Mouse (Mus musculus) common myeloid progenitor, adult 5-6 weeks (primary cell): ENCODE measurements around the gene Crip1. TPM values are rescaled to one million over a fixed set of nuclear protein-coding genes. Genes with fewer than 3 reads are reported as not detected.

Experiments used
- ATAC-seq: replicated peaks from 2 replicates; pipeline ENCODE4 v1.8.0; 2016; ENCODE audit warnings: low read depth, mild to moderate bottlenecking, moderate TSS enrichment, inconsistent platforms; ENCODE audit not compliant: poor library complexity, severe bottlenecking
- total RNA-seq: library from RNA; stranded (forward); fragments of 200-1000, 187-1606 nt; gene quantifications from 2 replicates; pipeline ENCODE4 v1.2.3, GENCODE M21; 2017

The Crip1 gene
- total RNA-seq, 1 experiment from 2014 or later: 337 TPM

DNA sequence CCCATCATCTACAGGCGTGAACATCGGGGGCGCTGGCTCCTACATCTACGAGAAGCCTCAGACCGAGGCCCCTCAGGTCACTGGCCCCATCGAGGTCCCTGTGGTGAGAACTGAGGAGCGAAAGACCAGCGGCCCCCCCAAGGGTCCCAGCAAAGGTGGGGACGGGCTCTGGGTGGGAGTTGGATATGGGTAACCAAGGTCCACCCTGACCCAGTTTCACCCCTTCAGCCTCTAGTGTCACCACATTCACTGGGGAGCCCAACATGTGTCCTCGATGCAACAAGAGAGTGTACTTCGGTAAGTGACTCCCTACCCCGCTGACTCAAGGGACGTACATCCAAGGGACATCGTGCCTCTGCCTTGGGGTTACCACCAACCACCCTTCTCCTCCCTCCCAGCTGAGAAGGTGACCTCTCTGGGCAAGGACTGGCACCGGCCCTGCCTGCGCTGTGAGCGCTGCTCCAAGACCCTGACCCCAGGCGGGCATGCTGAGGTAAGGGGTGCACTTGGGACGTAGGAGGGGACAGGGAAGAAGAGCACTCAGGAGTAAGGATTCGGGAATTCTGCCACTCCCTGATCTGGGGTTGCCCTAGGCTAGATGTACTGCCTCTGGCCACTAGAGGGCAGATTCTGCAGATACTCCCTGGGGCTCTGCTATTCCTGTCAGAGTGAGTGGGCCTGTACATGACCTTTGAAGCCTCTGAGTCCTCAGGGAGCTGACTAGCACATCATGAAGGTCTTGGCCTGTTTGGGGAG is 1.9 kb upstream of the Crip1 start:
- ATAC-seq: no peak

DNA sequence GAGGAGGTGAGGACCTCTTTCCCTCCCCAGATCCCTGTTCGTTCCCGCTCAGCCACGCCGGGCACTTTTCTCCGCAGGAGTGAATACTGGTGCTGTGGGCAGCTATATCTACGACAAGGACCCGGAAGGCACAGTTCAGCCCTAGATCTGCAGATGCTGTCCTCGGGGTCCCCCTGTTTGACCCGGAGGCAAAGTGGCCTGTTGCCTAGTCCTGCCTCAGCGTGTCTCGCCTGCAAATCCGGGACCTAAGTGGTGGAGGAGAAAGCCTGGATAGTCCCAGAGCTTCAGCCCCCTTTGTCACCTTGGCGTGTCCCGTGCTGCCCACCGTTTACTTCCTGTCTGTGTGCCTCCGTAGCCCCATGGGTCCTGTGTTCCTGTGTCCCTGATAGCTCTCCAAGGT is 1.2 kb upstream of the Crip1 start:
- ATAC-seq: no peak

DNA sequence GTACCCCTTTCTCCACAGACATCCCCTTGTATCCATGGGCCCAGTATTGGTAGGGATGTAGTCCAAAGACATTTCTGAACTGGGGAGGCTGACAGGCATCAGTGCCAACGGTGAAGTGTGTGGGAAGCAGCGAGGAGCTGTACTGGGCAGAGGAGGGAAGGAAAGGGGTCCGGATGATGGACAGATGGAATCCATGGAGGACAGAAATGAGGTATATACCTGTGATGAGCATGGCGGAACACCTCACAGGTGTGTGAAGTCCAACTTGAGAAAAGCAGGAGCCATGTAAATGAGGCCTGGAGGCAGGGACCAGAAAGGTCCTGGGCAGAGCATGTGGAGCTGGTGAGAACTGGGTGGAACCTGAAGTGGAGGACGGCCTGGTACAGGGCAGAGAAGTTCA is 525 bp upstream of the Crip1 start:
- no peak for ATAC-seq

DNA sequence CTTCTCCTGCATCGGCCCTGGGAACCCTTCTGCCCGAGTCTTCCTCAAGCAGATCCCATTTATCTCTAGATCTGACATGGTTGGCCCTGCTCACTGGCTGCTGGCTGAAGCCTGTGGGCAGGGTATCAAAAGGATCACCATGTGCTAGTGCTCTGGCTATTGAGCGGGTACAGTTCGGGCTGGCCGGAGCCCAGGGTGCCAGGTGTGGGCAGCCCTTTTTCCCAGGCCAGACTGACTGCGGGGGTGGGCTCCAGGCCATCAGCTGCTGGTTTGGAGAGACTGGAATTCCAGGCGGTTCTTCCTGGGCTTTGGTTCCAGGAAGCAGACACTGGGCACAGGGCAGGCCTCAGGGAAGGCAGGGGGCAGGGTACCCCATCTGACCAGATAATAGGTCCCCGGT is 1.4 kb downstream of the Crip1 start:
- ATAC-seq: no peak

DNA sequence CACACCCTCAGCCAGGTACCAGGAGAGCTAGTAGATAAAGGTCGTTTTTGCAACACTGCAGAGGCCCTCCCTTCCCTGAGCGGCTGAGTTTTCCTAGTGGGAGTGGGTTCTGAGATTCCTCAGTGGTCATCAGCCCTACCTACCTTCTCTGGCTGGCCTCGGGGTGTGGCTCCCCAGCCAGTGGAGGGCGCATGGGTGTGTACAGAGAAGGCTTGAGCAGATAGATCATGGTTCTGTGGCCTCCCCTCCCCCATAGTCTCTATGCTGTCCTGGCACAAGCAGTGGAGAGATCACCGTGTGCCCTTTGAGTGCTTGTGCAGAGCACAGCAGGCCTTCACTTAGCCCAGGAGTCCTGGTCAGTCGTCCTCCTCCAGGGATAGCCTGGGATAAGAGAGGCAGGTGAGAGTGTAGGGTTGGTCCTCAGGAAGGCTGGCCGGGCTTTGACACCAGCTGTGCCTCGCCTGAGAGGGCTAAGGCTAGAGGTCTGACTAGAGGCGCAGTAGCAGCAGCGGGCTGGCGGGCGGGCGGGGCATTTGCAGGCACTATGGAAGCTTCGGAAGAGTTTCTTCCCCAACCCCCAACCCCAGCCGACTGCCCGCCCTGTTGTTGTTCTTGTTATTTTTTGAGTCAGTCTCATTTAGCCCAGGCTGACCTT is 2.4 kb downstream of the Crip1 start:
- ATAC-seq: no peak

DNA sequence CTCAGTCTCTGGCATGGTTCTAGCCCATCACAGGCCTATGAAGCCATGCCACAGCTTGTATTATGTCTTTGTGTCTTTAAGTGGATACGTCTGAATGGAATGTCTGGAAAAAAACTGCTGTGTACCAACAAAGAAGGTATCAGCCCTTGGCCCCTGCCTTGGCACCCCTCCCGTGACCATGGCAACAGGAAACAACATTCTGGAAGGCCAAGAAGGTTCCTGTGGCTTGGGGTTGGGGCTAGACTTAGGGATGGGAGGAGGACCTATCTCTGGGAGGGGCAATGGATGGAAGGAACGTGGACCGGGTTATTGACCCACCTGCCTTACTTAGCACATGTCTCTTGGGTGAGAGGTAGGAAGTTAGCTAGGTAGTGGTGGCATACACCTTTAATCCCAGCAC is 3.2 kb downstream of the Crip1 start:
- ATAC-seq: no peak

DNA sequence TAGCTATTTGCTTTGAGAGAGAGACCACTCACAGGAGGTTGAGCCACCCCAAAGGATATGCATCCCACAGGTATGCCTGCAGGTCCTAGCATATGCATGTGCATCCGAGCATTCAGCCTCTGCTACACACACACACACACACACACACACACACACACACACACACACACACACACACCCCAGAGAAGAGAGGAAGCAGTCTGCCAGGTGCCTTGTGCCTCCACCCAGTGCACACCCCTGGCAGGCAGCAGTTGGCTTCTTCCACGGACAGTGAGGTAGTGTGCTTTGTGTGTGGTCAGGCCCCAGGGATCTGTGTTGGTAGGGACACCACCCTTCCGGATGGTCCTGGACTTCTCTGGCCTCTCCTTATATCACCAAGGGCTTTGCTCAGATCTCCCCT is 3.8 kb downstream of the Crip1 start:
- ATAC-seq: no peak

DNA sequence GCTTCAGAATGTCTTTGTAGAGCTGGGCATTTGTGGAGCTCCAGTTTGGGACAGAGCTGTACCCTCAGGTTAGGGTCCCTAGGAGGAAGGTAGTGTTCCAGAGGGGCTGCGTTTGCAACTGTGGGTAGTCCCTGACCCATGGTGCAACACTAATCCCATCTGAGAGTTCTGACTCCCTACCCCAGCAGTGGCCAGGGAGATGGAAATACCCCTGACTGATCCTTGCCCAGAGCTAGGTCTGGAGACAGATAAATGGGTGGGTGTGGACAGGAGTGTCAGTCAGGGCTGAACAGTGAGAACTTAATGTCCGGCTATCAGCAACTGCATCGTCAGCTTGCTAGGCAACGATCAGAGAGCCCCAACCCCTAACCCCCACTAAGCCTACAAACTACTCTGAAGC is 4.5 kb downstream of the Crip1 start:
- no peak for ATAC-seq

DNA sequence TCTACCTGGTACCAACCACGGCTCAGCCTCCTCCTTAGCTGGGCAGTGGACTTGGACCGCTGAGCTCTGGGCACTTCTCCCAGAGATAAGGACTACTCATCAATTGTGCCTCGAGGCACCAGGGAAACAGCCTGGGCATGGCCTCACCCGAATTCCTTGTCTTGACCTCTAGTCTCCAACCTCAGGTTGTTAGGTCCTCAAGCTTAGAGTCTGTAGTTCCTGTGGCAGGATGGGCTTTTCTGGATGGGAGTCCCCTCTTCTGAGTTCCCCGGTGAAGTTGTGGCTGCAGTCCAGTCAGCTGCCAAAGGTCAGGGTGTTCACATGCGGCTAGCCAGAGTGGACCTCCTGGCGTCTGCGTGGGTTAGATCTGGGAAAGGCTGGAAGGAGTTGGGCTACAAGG is 4.9 kb downstream of the Crip1 start:
- no peak for ATAC-seq

DNA sequence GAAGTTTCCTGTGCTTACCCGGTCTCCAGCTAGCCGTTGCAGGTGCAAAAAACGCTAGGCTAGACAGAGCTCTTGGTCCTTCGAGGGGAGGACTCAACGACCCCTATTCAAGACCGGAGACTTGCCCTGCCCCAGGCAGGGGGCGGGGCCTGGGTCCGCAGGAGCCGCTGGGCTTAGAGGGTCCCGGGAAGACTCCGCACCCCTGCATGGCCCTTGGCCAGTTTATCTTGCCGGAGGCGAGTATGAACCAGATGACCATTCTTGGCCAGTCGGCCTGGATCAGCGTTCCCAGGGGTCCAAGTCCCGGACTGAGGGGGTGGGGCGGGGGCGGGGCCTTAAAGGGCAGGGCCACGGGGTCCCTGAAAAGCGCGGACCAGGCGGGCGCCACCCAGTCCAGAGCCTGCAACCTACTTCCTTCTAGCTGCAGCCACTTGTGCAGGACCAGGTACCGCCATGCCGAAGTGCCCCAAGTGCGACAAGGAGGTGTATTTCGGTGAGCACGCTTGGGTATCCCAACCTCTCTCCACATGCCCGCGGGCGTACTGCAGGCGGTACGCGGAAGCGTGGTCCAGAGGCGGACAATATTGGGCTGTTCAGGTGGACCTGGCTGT is 5.7 kb downstream of the Crip1 start:
- peak; percentile 9 for ATAC-seq

DNA sequence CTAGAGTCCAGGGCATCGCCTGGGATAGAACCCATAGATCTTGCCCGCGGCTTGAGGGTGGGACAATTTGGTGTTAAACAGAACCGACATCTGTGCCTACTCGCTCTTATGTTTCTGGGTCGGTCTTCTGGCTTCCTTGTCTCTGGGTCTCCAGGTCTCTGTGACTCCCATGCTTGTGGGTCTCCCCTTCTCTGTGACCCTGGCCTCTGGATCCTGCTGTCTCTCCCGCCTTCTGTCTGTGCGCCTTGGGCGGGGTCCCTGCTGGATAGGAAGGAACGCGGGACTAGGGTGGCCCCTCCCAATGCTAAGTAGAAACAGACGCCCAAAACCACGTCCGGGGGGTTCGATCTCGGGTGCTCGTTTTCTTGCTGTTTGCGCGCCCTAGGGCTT is 6.2 kb downstream of the Crip1 start:
- ATAC-seq: no peak

DNA sequence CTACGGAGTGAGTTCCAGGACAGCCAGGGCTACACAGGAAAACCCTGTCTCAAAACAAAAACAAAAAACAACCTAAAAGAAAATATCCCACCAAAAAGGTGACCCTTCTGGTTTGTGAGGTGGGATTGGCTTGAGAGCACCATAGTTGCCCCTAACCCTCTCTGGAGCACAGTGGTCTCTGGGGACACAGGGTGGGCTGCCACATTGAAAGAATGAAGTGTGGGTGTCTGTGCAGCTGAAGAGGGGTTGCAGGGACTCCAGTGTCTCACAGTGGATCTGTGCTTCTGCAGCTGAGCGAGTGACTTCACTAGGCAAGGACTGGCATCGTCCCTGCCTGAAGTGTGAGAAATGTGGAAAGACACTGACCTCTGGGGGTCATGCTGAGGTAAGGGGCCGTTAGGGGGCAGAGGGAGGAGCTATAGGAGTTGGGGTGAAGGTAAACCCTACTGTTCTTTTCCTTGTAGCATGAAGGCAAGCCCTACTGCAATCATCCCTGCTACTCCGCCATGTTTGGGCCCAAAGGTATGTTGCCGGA is 6.9 kb downstream of the Crip1 start:
- ATAC-seq: no peak

DNA sequence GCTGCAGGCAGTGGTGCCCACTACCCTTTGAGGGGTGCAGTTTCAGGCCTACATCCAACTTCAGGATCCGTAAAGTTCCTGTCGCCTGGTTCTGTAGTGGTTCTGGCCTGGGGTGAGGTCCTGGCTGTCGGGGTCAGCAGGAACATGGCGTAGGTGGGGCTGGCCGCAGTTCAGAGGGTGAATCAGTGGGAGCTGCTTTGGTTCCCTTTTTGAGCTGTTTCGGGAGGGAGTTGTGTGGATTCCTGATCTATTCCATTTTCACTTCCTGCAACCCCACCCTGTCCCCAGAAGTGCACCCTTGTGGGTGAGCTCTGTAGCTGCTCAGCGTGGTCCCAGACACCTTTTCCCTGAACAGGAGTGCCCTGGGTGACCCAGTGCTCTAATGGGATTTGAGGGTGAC is 7.9 kb downstream of the Crip1 start:
- ATAC-seq: no peak

DNA sequence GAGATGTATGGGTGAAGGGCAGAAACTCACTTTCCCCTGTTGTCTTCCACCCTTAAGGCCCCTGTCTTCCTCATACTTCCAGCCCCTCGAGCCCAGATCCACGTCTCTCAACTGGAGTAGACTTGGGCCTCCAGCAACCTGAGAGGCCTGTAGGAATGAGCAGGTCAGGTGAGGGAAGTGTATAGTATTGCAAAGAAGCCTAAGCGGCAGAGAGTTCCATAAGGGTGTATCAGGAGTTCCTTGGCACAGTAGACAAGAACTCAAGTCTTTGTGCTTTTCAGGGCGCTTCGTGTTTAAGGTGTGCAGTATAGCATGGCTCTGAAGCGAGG is 8.6 kb downstream of the Crip1 start:
- no peak for ATAC-seq

DNA sequence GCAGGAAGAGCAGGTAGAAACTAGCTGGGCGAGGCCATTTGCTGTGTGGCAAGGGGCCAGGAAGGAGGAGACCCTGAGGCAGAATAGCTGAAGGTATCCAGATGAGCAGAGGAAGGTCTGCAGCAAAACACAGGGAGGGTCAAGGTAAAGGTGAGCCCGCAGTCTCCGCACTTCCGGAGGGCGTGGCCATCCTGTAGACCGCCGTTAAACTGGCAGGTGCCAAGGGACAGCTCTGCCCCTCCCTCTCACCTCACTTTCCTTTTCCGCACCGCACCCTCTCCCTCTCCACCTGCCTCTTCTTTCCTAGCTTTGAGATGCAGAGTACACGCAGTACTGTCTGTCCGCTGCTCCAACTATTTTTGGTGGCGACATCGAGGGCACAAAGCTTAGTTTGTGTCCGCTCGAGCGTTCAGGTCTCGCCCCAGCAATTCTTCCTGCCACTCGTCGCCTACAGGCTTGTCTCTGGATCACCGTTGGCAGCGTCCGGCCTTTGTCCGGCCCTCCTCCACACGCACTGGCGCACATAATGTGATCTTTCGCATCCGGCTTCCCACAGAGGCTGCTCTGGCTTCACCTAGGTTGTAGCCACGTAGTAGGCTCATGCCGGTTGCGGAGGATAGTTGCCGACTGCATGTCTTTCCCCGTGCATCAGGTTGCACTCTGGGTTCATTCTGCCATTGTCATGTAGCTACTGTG is 9.1 kb downstream of the Crip1 start:
- ATAC-seq: peak; percentile 3

DNA sequence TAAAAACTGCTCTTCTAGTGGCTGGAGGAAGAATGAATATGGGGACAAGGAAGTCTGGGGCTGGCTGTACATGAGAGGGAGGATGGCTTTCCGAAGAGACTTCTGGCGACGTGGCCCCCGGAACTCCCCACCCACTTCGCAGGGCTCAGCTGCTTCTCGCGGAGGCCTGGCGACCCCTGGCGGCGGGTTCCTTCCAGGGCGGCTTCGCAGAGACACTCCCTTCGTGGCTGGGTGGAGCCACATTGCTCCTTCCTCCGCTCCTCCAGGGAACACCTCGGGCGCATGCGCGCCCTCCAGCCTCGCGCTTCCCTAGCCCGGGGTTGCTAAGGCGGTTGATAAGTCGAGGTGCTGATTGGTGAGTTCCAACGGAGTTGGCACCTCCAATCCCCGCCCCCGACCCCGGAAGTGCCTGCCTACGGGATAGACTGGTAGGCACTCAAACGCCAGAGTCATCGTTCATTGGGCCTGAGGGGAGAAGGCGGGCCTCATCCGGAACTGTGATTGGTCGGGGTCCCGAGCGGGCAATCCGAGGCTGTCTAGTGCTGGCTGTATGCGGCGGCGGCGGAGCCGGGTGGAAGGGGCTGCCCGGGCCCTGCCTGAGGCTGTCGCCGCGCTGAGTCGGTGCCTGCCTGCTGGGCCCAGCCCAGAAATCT is 9.9 kb downstream of the Crip1 start, which contains the start of gene Tedc1:
Tedc1 (plus strand) TSS at position 535 of the 653 bp plus-strand sequence.
- ATAC-seq: peak; percentile 86

DNA sequence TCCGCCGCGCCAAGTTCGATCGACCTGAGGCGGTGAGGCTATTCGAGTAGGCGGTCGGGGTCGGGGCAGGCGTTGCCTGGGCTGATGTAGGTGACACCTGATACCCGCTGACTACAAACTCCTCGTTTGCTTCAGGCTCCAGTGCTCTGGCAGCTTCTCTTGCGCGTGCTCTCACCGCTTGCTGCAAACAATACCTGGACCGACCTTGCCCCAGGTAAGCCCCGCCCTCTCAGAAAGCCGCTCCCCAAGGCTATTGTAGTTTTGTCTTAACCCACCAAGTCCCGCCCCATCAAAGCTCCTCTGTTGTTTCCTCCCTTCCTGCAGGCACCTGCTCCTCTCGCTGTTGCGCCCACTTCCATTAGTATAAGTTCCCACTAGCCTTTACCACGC is 10.4 kb downstream of the Crip1 start:
- no peak for ATAC-seq

DNA sequence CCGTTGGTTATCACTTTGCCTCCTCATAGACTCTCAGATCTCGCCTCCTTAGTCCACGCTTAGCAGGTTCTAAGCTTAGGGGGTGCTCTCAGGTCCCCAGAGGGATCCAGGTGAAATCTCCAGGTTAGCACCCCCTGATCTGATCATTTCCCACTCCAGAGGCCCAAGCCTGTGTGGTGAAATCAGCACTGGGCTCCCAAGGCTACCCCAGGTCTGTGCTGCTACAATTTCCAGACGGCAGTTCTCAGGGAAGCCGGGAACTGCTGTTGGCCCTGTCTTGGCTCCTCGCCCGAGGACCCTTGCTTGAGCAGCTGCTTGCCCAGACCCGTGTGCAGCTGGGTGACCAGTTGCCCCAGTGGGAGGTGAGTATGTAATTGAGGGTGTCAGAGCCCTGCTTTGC is 10.9 kb downstream of the Crip1 start:
- ATAC-seq: no peak

DNA sequence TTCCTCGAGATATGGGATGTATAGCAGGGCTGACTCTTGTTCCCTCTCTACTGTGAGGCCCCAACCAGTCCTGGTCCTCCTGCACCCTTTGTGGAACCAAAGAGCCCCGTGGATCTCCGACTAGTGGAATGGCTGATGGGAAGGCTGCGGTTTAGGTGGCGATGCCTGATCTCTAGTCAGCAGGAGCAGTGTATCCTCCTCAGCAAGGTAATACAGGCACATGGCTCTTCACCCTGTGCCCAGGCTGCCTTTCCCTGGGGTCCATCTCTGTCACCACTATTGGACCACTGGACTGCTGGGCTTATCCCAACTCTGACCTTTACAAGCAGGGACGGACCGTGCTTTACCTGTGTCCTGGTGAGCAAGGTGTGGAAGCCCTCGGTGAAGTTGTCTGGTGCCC is 11.4 kb downstream of the Crip1 start:
- ATAC-seq: no peak

DNA sequence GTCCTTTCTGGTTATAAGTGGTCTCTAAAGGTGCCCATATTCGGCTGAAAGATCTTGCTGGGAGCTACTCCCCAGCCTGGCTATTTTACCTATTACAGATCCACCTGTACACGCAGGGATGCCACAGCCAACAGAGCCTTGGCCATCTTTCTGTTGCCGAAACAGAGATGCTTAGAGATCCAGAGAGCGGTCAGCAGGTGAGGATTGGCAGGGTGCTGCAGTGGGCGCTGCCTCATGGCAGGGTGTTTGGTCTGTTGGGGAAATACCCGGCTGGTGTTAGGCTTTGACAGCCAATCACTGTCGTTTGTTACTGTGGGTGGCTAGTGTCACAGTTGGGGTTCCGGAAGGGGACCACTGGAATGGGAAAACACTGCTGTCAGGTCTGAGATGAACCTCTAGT is 11.9 kb downstream of the Crip1 start:
- no peak for ATAC-seq
